Mouse (Mus musculus) midbrain, embryonic 10.5 days (tissue): ENCODE data around the gene 9930021J03Rik. TPM values are rescaled to one million over a fixed set of nuclear protein-coding genes. Genes with fewer than 3 reads are reported as not detected.

Source experiments
- DNase-seq: peaks from one replicate; pipeline ENCODE4 v3.0.0-alpha.2; 2017; ENCODE audit warnings: low spot score
- H3K27ac ChIP-seq: fragments of 300-500 bp; sonication (generic); replicated peaks from 2 replicates; pipeline ENCODE4 v1.5.1; 2016; ENCODE audit warnings: mild to moderate bottlenecking
- H3K27me3 ChIP-seq: fragments of 300-500 bp; sonication (generic); 2 replicates; pipeline ENCODE4 v1.6.1; 2016; ENCODE audit warnings: low read depth, mild to moderate bottlenecking; ENCODE audit not compliant: poor library complexity, severe bottlenecking
- H3K36me3 ChIP-seq: fragments of 300-500 bp; sonication (generic); 2 replicates; pipeline ENCODE4 v1.6.1; 2016; ENCODE audit warnings: mild to moderate bottlenecking, moderate library complexity
- H3K4me1 ChIP-seq: fragments of 300-500 bp; sonication (generic); 2 replicates; pipeline ENCODE4 v1.6.1; 2016
- H3K4me3 ChIP-seq: fragments of 300-500 bp; sonication (generic); 2 replicates; pipeline ENCODE4 v1.5.1; 2016; ENCODE audit warnings: mild to moderate bottlenecking, moderate library complexity
- H3K9me3 ChIP-seq: fragments of 300-500 bp; sonication (generic); replicated peaks from 2 replicates; pipeline ENCODE4 v1.6.1; 2016; ENCODE audit warnings: mild to moderate bottlenecking
- WGBS: fragments of 180-500 bp; shearing (Covaris S2); methylation state at CpG from one replicate; pipeline ENCODE4 v1.1.7; 2016; 5-methylcytosine and 5-hydroxymethylcytosine counted together
- polyA plus RNA-seq: library from polyadenylated mRNA; unstranded; fragments of >200 nt; fragmentation: Nextera tagmentation; extraction: Ambion mirVana; gene quantifications from 2 replicates; pipeline ENCODE4 v1.2.1, GENCODE M21; 2016

Gene 9930021J03Rik
- polyA plus RNA-seq, 1 experiment from 2014 or later = 4.0 TPM

DNA sequence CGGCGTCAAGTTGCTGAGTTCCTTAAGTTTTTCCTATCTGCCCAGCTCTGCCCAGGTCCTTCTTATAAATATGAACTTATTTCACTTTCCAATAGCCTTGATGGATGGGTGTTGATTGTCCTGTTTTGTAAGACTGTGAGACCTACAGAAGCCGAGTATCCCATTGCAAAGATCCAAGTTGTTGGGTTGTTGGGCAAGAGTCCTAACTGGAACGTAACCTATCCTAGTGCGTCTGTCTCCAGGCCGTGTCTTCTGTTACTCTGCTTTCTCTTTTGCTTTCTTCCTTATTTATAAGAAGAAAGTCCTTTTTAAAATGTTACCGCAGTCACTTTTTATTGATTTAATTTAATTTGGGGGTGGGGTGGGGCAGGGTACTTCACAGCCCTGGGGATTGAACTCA lies 130.8 kb downstream of the 9930021J03Rik start:
- H3K36me3 ChIP-seq = no peaks in the 10 kb centered on the region
- DNase-seq = no peak
- H3K4me3 ChIP-seq = no peak overlapping the region
- H3K9me3 ChIP-seq = no peaks in the 10 kb centered on the region
- 91% methylated on average over 7 of the region's 7 CpGs for WGBS
- H3K27me3 ChIP-seq = no peaks in the 10 kb centered on the region
- H3K4me1 ChIP-seq = no peaks in the 10 kb centered on the region
- no peak overlapping the region for H3K27ac ChIP-seq

GRCm38 (mm10) chr19:29672660-29673059 lies 133.1 kb downstream of the 9930021J03Rik start:
- no peak for DNase-seq
- WGBS = 95% methylated on average over 13 of the region's 13 CpGs
- no peak overlapping the region for H3K27ac ChIP-seq
- H3K4me3 ChIP-seq = no peak overlapping the region
- no peaks in the 10 kb centered on the region for H3K9me3 ChIP-seq
- H3K27me3 ChIP-seq = no peaks in the 10 kb centered on the region
- no peaks in the 10 kb centered on the region for H3K36me3 ChIP-seq
- H3K4me1 ChIP-seq = no peaks in the 10 kb centered on the region

GRCm38 (mm10) chr19:29671160-29671559 lies 134.6 kb downstream of the 9930021J03Rik start:
- WGBS = 94% methylated on average over 2 of the region's 2 CpGs
- no peaks in the 10 kb centered on the region for H3K4me1 ChIP-seq
- H3K27me3 ChIP-seq = no peaks in the 10 kb centered on the region
- no peak overlapping the region for H3K4me3 ChIP-seq
- H3K9me3 ChIP-seq = no peaks in the 10 kb centered on the region
- H3K27ac ChIP-seq = no peak overlapping the region
- H3K36me3 ChIP-seq = no peaks in the 10 kb centered on the region
- no peak for DNase-seq

DNA sequence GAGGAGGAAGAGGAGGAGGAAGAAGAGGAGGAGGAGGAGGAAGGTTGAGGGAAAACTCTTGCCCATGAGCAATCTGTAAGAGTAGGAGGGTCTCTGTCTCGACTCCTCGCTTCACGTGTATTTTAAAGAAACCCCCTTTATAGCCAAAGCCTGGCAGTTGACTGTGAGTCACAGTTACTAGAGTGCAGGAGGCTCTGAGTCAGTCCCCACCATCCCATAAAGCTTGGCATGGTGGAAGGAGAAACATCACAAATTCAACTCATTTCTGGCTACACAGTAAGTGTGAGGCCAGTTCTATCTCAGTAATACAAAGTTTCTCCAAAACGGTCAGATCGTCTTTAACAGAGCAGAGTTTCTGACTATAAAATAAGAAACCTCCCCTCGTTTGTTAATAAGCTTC lies 135.5 kb downstream of the 9930021J03Rik start:
- no peak overlapping the region for H3K4me3 ChIP-seq
- WGBS = 89% methylated on average over 6 of the region's 6 CpGs

GRCm38 (mm10) chr19:29668135-29668534 lies 137.7 kb downstream of the 9930021J03Rik start:
- no peak overlapping the region for H3K4me3 ChIP-seq
- H3K27me3 ChIP-seq = no peaks in the 10 kb centered on the region
- no peaks in the 10 kb centered on the region for H3K9me3 ChIP-seq
- H3K36me3 ChIP-seq = no peaks in the 10 kb centered on the region
- no peak overlapping the region for H3K27ac ChIP-seq
- 92% methylated on average over 7 of the region's 7 CpGs for WGBS
- DNase-seq = no peak
- no peaks in the 10 kb centered on the region for H3K4me1 ChIP-seq

More for the DNA sequence above, 135.5 kb downstream of the 9930021J03Rik start:
- no peak for DNase-seq
- H3K36me3 ChIP-seq = no peaks in the 10 kb centered on the region
- no peaks in the 10 kb centered on the region for H3K27me3 ChIP-seq
- H3K27ac ChIP-seq = no peak overlapping the region
- no peaks in the 10 kb centered on the region for H3K9me3 ChIP-seq
- H3K4me1 ChIP-seq = no peaks in the 10 kb centered on the region

DNA sequence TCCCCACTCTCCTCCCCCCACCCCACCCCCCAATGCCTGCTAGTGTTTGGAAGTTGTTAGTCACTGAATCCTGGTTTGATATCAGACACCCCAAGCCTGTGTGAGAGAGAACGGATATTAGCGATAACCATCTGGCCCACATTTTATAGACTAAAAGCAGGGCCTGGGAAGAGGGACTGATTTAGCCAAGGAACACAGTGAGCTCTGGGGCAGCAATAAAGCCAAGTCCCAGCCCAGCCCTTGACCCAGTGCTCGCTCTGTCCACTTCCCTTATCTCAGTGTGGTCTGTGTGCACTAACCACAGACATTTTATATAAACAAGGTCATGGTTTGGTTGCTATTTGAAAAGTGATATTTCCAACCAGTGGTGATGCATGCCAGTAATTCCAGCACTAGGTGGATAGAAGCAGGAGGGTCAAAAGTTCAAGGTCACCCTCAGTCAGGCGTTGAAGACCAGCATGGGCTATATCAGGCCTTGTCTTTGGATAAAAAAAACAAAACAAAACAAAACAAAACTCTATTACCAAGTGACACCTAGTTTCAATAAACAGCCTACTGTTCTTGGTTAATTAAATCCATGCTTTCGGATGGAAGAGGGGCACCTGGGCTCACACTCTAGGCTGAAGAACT lies 138.7 kb downstream of the 9930021J03Rik start:
- no peaks in the 10 kb centered on the region for H3K9me3 ChIP-seq
- H3K4me3 ChIP-seq = no peak overlapping the region
- DNase-seq = no peak
- no peaks in the 10 kb centered on the region for H3K36me3 ChIP-seq
- WGBS = 85% methylated on average over 5 of the region's 5 CpGs
- H3K27me3 ChIP-seq = no peaks in the 10 kb centered on the region
- H3K4me1 ChIP-seq = no peaks in the 10 kb centered on the region
- H3K27ac ChIP-seq = no peak overlapping the region

DNA sequence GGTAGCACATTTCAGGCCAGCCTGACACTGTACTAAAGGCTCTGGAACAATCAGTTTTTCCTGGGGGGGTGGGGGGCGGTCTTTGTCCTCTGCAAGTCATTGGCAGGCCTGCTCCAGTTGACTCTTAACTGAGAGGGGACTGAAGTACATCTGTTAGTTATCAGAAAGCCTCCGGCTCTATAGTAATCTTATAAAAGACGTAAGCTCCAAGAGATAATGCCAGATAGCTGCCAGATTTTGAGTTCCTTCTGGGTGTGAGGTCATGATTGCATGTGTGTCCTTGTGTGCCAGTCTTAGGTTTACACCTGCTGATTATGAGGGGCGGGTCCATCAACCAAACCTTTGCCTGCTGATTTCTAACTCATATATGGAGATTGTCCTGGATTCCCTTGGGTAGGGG lies 139.6 kb downstream of the 9930021J03Rik start:
- H3K4me1 ChIP-seq = no peaks in the 10 kb centered on the region
- DNase-seq = no peak
- no peak overlapping the region for H3K4me3 ChIP-seq
- no peaks in the 10 kb centered on the region for H3K9me3 ChIP-seq
- no peak overlapping the region for H3K27ac ChIP-seq
- 83% methylated on average over 4 of the region's 4 CpGs for WGBS
- no peaks in the 10 kb centered on the region for H3K27me3 ChIP-seq
- H3K36me3 ChIP-seq = no peaks in the 10 kb centered on the region

- H3K4me3 ChIP-seq = no peak overlapping the region
- 85% methylated on average over 5 of the region's 5 CpGs for WGBS
- H3K9me3 ChIP-seq = no peaks in the 10 kb centered on the region
- H3K27me3 ChIP-seq = no peaks in the 10 kb centered on the region
- no peak overlapping the region for H3K27ac ChIP-seq
- H3K4me1 ChIP-seq = no peaks in the 10 kb centered on the region
- DNase-seq = no peak
- no peaks in the 10 kb centered on the region for H3K36me3 ChIP-seq
Measured at GRCm38 (mm10) chr19:29664934-29665333, 140.9 kb downstream of the 9930021J03Rik start.

Other genes with a start within 250 kb of the 9930021J03Rik start
- gene Ermp1, start 157.6 kb downstream of the 9930021J03Rik start, polyA plus RNA-seq = 12.6 and 14.2 TPM in 2 replicates
- 0.14 TPM in 1 of 2 replicates, not detected in the other for gene Mlana, start 108.2 kb downstream of the 9930021J03Rik start, polyA plus RNA-seq
- 25.7 and 31.1 TPM in 2 replicates for gene Ranbp6, start 7.0 kb upstream of the 9930021J03Rik start, polyA plus RNA-seq
- gene Il33, start 119.1 kb upstream of the 9930021J03Rik start, polyA plus RNA-seq = 0.60 TPM in 2 replicates
- gene Trpd52l3, start 197.8 kb upstream of the 9930021J03Rik start, polyA plus RNA-seq = not detected in 2 replicates
- gene Uhrf2, start 224.5 kb upstream of the 9930021J03Rik start, polyA plus RNA-seq = 80.3 and 82.0 TPM in 2 replicates